In the genomic region with DNA sequence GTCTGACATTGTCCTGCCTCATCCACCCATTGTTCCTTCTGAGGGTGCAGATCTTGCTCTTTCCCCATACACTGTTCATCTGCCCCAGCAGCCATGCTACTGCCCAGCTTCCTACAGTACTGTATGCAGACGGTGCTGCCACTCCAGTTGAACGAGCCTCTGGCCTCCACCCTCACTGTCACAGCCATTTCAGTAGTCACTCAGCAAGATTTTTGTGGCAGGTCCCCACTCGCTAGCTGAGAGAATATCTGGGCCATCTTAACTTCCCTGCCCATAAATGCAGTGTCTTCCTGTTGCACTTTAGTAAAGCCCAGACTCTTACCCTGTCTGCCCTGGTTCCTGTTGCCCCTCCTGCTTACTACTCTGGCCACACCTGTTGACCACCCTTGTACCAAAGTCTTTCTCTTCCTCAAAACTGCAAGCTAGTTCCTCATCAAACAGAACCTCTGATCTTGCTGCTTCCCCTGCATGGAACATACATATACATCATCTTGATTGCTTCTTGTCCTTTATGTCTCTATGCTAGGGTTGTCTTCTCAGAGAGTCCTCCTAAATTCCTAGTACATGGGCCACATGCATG, we compare ENCODE assay signal across 8 mouse cellular contexts. TPM values are rescaled to one million over a fixed set of nuclear protein-coding genes. Genes with fewer than 3 reads are reported as not detected.
DNase-seq lines count a peak whose midpoint lies in the region; ATAC-seq and TF ChIP-seq lines count a peak whose summit lies in the region.

No protein-coding gene starts in this region.

- H3K4me2 ChIP-seq in lung, embryonic 16.5 days (ENCODE audit: low read depth, low read length), result peak overlapping the region; percentile 84; the same call in 1 of the 2 replicates
- no peak overlapping the region for H3K4me2 ChIP-seq in forebrain, embryonic 11.5 days (ENCODE audit: low read depth, low read length, severe bottlenecking)
- H3K4me2 ChIP-seq in liver, embryonic 15.5 days, result peak overlapping the region; percentile 88
- H3K4me2 ChIP-seq in stomach, embryonic 14.5 days (replicated peaks; ENCODE audit: low read depth, low read length), result peak overlapping the region; percentile 66; the same call in 1 of the 2 replicates

- H3K27me3 ChIP-seq in lung, embryonic 16.5 days (ENCODE audit: control insufficient read depth, insufficient read depth, low read depth, low read length), result no peaks in the 10 kb centered on the region
- H3K27me3 ChIP-seq in forebrain, embryonic 11.5 days (ENCODE audit: control insufficient read depth, insufficient read depth, low read length), result no peaks in the 10 kb centered on the region
- H3K27me3 ChIP-seq in liver, embryonic 15.5 days, result no peaks in the 10 kb centered on the region
- H3K27me3 ChIP-seq in stomach, embryonic 14.5 days (ENCODE audit: control insufficient read depth, insufficient read depth, low read length), result no peaks in the 10 kb centered on the region

- no peak for TF ChIP-seq POLR2A in lung, adult 2 months (IDR thresholded peaks at IDR 0.05; ENCODE audit: borderline replicate concordance, extremely low read depth, low read depth, low read length)

- no peak overlapping the region for H3K9ac ChIP-seq in lung, embryonic 16.5 days (ENCODE audit: low read length)
- H3K9ac ChIP-seq in forebrain, embryonic 11.5 days (ENCODE audit: low read length), result no peak overlapping the region
- H3K9ac ChIP-seq in liver, embryonic 15.5 days, result peak overlapping the region; percentile 86
- H3K9ac ChIP-seq in stomach, embryonic 14.5 days (replicated peaks; ENCODE audit: low read depth, low read length), result no peak overlapping the region

- peaks cover 12% of the 10 kb centered on the region for H3K4me1 ChIP-seq in lung, embryonic 16.5 days (replicated peaks; ENCODE audit: control insufficient read depth, insufficient read depth, low read length)
- H3K4me1 ChIP-seq in lung, adult 2 months (ENCODE audit: control insufficient read depth, insufficient read depth, low read length), result peaks cover 3% of the 10 kb centered on the region; the same call in 1 of the 2 replicates
- H3K4me1 ChIP-seq in forebrain, embryonic 11.5 days (replicated peaks; ENCODE audit: control insufficient read depth, insufficient read depth, low read length), result peaks cover 8% of the 10 kb centered on the region; the same call in 1 of the 2 replicates
- peaks cover 38% of the 10 kb centered on the region for H3K4me1 ChIP-seq in liver, embryonic 15.5 days (replicated peaks)
- peaks cover 13% of the 10 kb centered on the region for H3K4me1 ChIP-seq in stomach, embryonic 14.5 days (ENCODE audit: control insufficient read depth, insufficient read depth, low read length)

- no peak overlapping the region for H3K4me3 ChIP-seq in lung, embryonic 16.5 days (ENCODE audit: low read length)
- H3K4me3 ChIP-seq in lung, adult 2 months (replicated peaks; ENCODE audit: extremely low read depth, low read depth, low read length), result no peak overlapping the region
- no peak overlapping the region for H3K4me3 ChIP-seq in forebrain, embryonic 11.5 days (ENCODE audit: low read depth, low read length)
- H3K4me3 ChIP-seq in liver, embryonic 15.5 days (replicated peaks), result peak overlapping the region; percentile 82
- peak overlapping the region; percentile 87; the same call in 1 of the 2 replicates for H3K4me3 ChIP-seq in stomach, embryonic 14.5 days (ENCODE audit: low read depth, low read length)

- no peak for ATAC-seq in lung, embryonic 16.5 days (ENCODE audit: low read depth)
- ATAC-seq in forebrain, embryonic 11.5 days (replicated peaks; ENCODE audit: low FRiP score), result no peak
- ATAC-seq in liver, embryonic 15.5 days (ENCODE audit: insufficient read depth), result no peak
- no peak for ATAC-seq in stomach, embryonic 14.5 days (ENCODE audit: insufficient number of reproducible peaks, insufficient read depth, low FRiP score, low read depth)

- H3K9me3 ChIP-seq in lung, embryonic 16.5 days (ENCODE audit: control insufficient read depth, low read length), result no peaks in the 10 kb centered on the region
- no peaks in the 10 kb centered on the region for H3K9me3 ChIP-seq in forebrain, embryonic 11.5 days (ENCODE audit: control insufficient read depth, low read length)
- no peaks in the 10 kb centered on the region for H3K9me3 ChIP-seq in liver, embryonic 15.5 days (replicated peaks)
- H3K9me3 ChIP-seq in stomach, embryonic 14.5 days (ENCODE audit: control insufficient read depth, low read depth, low read length), result no peaks in the 10 kb centered on the region

- peaks cover 16% of the 10 kb centered on the region for H3K36me3 ChIP-seq in lung, embryonic 16.5 days (ENCODE audit: control insufficient read depth, insufficient read depth, low read length)
- H3K36me3 ChIP-seq in forebrain, embryonic 11.5 days (ENCODE audit: control insufficient read depth, insufficient read depth, low read length), result peaks cover 4% of the 10 kb centered on the region; the same call in 1 of the 2 replicates
- H3K36me3 ChIP-seq in liver, embryonic 15.5 days (replicated peaks), result peaks cover 36% of the 10 kb centered on the region
- peaks cover 32% of the 10 kb centered on the region for H3K36me3 ChIP-seq in stomach, embryonic 14.5 days (ENCODE audit: control insufficient read depth, insufficient read depth, low read length)

- no peak overlapping the region for H3K27ac ChIP-seq in lung, embryonic 16.5 days (ENCODE audit: low read length)
- H3K27ac ChIP-seq in forebrain, embryonic 11.5 days (ENCODE audit: low read depth, low read length), result no peak overlapping the region
- H3K27ac ChIP-seq in liver, embryonic 15.5 days (replicated peaks), result peak overlapping the region; percentile 98
- H3K27ac ChIP-seq in stomach, embryonic 14.5 days (ENCODE audit: low read length), result no peak overlapping the region

- no peak for TF ChIP-seq CTCF in lung, adult 2 months (IDR thresholded peaks at IDR 0.05; ENCODE audit: insufficient read depth, low read length)

- no peak for DNase-seq in lung, adult 2 months
- DNase-seq in forebrain, embryonic 11.5 days (ENCODE audit: low spot score), result peak; percentile 35
- no peak for DNase-seq in cerebellum, postnatal 10 days
- no peak for DNase-seq in retina, embryonic 14.5 days (ENCODE audit: low spot score)
- DNase-seq in cerebellum, postnatal 36 days, result no peak

- 65% methylated on average over 3 of the region's 3 CpGs for WGBS in lung, embryonic 16.5 days
- 45% methylated on average over 3 of the region's 3 CpGs for WGBS in lung, adult 2 months
- 94% methylated on average over 3 of the region's 3 CpGs for WGBS in forebrain, embryonic 11.5 days
- 38% methylated on average over 3 of the region's 3 CpGs for WGBS in liver, embryonic 15.5 days (ENCODE audit: insufficient replicate concordance)
- 85% methylated on average over 3 of the region's 3 CpGs for WGBS in stomach, embryonic 14.5 days

RNA-seq across cellular contexts. Expression of a gene that starts 1.6 kb away (rescaled TPM):
- 110 and 111 TPM in 2 replicates for polyA plus RNA-seq in lung, embryonic 16.5 days (2015; fragmentation: Nextera tagmentation; extraction: Ambion mirVana)
- 69.8 and 91.4 TPM in 2 replicates for polyA plus RNA-seq in lung, adult 2 months (2012; rRNA removed)
- 152 and 157 TPM in 2 replicates for polyA plus RNA-seq in forebrain, embryonic 11.5 days (2014; fragmentation: Nextera tagmentation; extraction: Ambion mirVana)
- 44.5 and 49.3 TPM in 2 replicates for polyA plus RNA-seq in liver, embryonic 15.5 days (2015; fragmentation: Nextera tagmentation; extraction: Ambion mirVana)
- 108 TPM in 2 replicates for polyA plus RNA-seq in stomach, embryonic 14.5 days (2014; fragmentation: Nextera tagmentation; extraction: Ambion mirVana)

RNA-seq across cellular contexts. Expression of a gene that starts 13.7 kb away (rescaled TPM):
- 46.8 and 52.4 TPM in 2 replicates for polyA plus RNA-seq in lung, embryonic 16.5 days (2015; fragmentation: Nextera tagmentation; extraction: Ambion mirVana)
- polyA plus RNA-seq in lung, adult 2 months (2012; rRNA removed), result 14.4 and 79.5 TPM in 2 replicates
- 5.3 and 6.5 TPM in 2 replicates for polyA plus RNA-seq in forebrain, embryonic 11.5 days (2014; fragmentation: Nextera tagmentation; extraction: Ambion mirVana)
- 7.5 and 12.4 TPM in 2 replicates for polyA plus RNA-seq in liver, embryonic 15.5 days (2015; fragmentation: Nextera tagmentation; extraction: Ambion mirVana)
- polyA plus RNA-seq in stomach, embryonic 14.5 days (2014; fragmentation: Nextera tagmentation; extraction: Ambion mirVana), result 1.2 and 1.5 TPM in 2 replicates

RNA-seq across cellular contexts. Expression of a gene that starts 27.7 kb away (rescaled TPM):
- polyA plus RNA-seq in lung, embryonic 16.5 days (2015; fragmentation: Nextera tagmentation; extraction: Ambion mirVana), result 26.0 and 26.7 TPM in 2 replicates
- 21.5 and 21.9 TPM in 2 replicates for polyA plus RNA-seq in lung, adult 2 months (2012; rRNA removed)
- polyA plus RNA-seq in forebrain, embryonic 11.5 days (2014; fragmentation: Nextera tagmentation; extraction: Ambion mirVana), result 19.1 and 20.1 TPM in 2 replicates
- 8.4 and 8.7 TPM in 2 replicates for polyA plus RNA-seq in liver, embryonic 15.5 days (2015; fragmentation: Nextera tagmentation; extraction: Ambion mirVana)
- 14.2 and 14.4 TPM in 2 replicates for polyA plus RNA-seq in stomach, embryonic 14.5 days (2014; fragmentation: Nextera tagmentation; extraction: Ambion mirVana)

RNA-seq across cellular contexts. Expression of a gene that starts 48.0 kb away (rescaled TPM):
- 8.0 and 8.4 TPM in 2 replicates for polyA plus RNA-seq in lung, embryonic 16.5 days (2015; fragmentation: Nextera tagmentation; extraction: Ambion mirVana)
- polyA plus RNA-seq in lung, adult 2 months (2012; rRNA removed), result 28.1 and 34.2 TPM in 2 replicates
- 8.8 and 8.9 TPM in 2 replicates for polyA plus RNA-seq in forebrain, embryonic 11.5 days (2014; fragmentation: Nextera tagmentation; extraction: Ambion mirVana)
- polyA plus RNA-seq in liver, embryonic 15.5 days (2015; fragmentation: Nextera tagmentation; extraction: Ambion mirVana), result 1.9 and 2.2 TPM in 2 replicates
- polyA plus RNA-seq in stomach, embryonic 14.5 days (2014; fragmentation: Nextera tagmentation; extraction: Ambion mirVana), result 8.4 and 10.3 TPM in 2 replicates

Comparison
In these comparisons a context has a peak if more than half of its experiments do, and no peak if none do; other contexts are left out.
1. H3K4me3 ChIP-seq: peak in liver, embryonic 15.5 days (single experiment) and stomach, embryonic 14.5 days (single experiment); none in lung, embryonic 16.5 days (single experiment), lung, adult 2 months (single experiment) and forebrain, embryonic 11.5 days (single experiment).